Mouse (Mus musculus) lung, postnatal 0 days (tissue): ENCODE data around the gene Ddx25.

ENCODE experiments used
- CTCF ChIP-seq: IDR thresholded peaks from 2 replicates; pipeline ENCODE4 v1.5.1; 2016; ENCODE audit warnings: antibody characterized with exemption, mild to moderate bottlenecking
- EP300 ChIP-seq: IDR thresholded peaks from 2 replicates; pipeline ENCODE4 v1.6.1; 2016; ENCODE audit warnings: antibody characterized with exemption, mild to moderate bottlenecking, control low read depth

DNA sequence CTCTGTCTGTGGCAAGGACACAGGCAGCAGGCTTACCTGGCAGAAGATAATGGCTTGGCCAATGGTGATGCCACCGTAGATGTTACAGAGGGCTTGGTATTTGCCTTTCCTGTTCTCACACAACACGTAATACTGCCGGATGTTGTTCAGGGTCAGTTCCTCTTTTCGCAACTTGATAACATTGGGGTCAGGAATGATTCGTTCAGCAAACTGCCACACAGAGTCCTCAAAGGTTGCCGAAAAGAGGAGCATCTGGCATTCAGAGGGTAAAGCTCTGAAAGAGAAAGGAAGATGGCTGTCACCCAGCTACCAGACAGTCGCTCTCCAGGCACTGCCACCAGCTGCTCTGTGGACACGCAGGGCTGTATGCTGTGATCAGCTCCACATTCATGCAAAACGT is 11.6 kb downstream of the Ddx25 start:
- TF ChIP-seq CTCF (no peak), EP300 (no peak)
